In genomic region chr19:4319272-4319671, GRCm38 (mm10) we compare ENCODE assay signal across 14 mouse cellular contexts.
"Had no signal": no experiment of that assay in that cellular context is flagged by ENCODE, and none has a peak within 500 bp of the region (broad histone marks: within the 10 kb centered on the region; RNA-seq: fewer than 3 reads in every experiment).

No protein-coding gene starts in this region.

- H3K4me2 ChIP-seq: limb, embryonic 12.5 days; liver, embryonic 13.5 days; lung, embryonic 15.5 days; midbrain, embryonic 12.5 days; neural tube, embryonic 13.5 days had no signal

- H3K9ac ChIP-seq: limb, embryonic 12.5 days; liver, embryonic 13.5 days; liver, postnatal 0 days; lung, embryonic 15.5 days; midbrain, embryonic 12.5 days; neural tube, embryonic 13.5 days had no signal

- H3K4me1 ChIP-seq: limb, embryonic 12.5 days; lung, embryonic 15.5 days; midbrain, embryonic 12.5 days; neural tube, embryonic 13.5 days had no signal

- ATAC-seq: liver, postnatal 0 days; midbrain, embryonic 16.5 days had no signal

- DNase-seq: kidney, postnatal 25 days; liver; liver, embryonic 13.5 days; liver, postnatal 0 days; retina, postnatal 1 day; right cerebral cortex, postnatal 4 days; spleen, adult 18-20 months; thymus, adult 18-20 months; thymus, postnatal 14 days had no signal

- H3K9me3 ChIP-seq: limb, embryonic 12.5 days; liver, embryonic 13.5 days; lung, embryonic 15.5 days; midbrain, embryonic 12.5 days; neural tube, embryonic 13.5 days had no signal

- H3K27me3 ChIP-seq: limb, embryonic 12.5 days; liver, embryonic 13.5 days; lung, embryonic 15.5 days; midbrain, embryonic 12.5 days; neural tube, embryonic 13.5 days had no signal

- H3K4me3 ChIP-seq: limb, embryonic 12.5 days; liver, embryonic 13.5 days; lung, embryonic 15.5 days; midbrain, embryonic 12.5 days; neural tube, embryonic 13.5 days had no signal

- H3K27ac ChIP-seq: limb, embryonic 12.5 days; liver, embryonic 13.5 days; lung, embryonic 15.5 days; midbrain, embryonic 12.5 days; neural tube, embryonic 13.5 days had no signal
